Mouse (Mus musculus) kidney, embryonic 16.5 days (tissue): ENCODE results near the gene Cntnap2. TPM values are rescaled to one million over a fixed set of nuclear protein-coding genes. Genes with fewer than 3 reads are reported as not detected.

ENCODE experiments used
- ATAC-seq: fragments of 200-750 bp; cut with Nextera tagmentation; 2 replicates; pipeline ENCODE4 v1.8.0; 2017; ENCODE audit warnings: moderate TSS enrichment; ENCODE audit not compliant: low FRiP score, low TSS enrichment
- H3K27ac ChIP-seq: fragments of 300-500 bp; sonication (generic); 2 replicates; pipeline ENCODE4 v1.5.1; 2014; ENCODE audit warnings: low read length
- H3K27me3 ChIP-seq: fragments of 300-500 bp; sonication (generic); 2 replicates; pipeline ENCODE4 v1.6.1; 2014; ENCODE audit warnings: low read length, control low read depth, mixed read lengths; ENCODE audit not compliant: insufficient read depth
- H3K36me3 ChIP-seq: fragments of 300-500 bp; sonication (generic); 2 replicates; pipeline ENCODE4 v1.6.1; 2014; ENCODE audit warnings: low read length, control low read depth, mixed read lengths; ENCODE audit not compliant: insufficient read depth
- H3K4me1 ChIP-seq: fragments of 300-500 bp; sonication (generic); 2 replicates; pipeline ENCODE4 v1.6.1; 2014; ENCODE audit warnings: low read length, control low read depth, mixed read lengths; ENCODE audit not compliant: insufficient read depth
- H3K4me2 ChIP-seq: fragments of 300-500 bp; sonication (generic); replicated peaks from 2 replicates; pipeline ENCODE4 v1.6.1; 2014; ENCODE audit warnings: low read depth, low read length
- H3K4me3 ChIP-seq: fragments of 300-500 bp; sonication (generic); 2 replicates; pipeline ENCODE4 v1.5.1; 2014; ENCODE audit warnings: mild to moderate bottlenecking, low read length
- H3K9ac ChIP-seq: fragments of 300-500 bp; sonication (generic); replicated peaks from 2 replicates; pipeline ENCODE4 v1.6.1; 2014; ENCODE audit warnings: low read length
- H3K9me3 ChIP-seq: fragments of 300-500 bp; sonication (generic); 2 replicates; pipeline ENCODE4 v1.6.1; 2016; ENCODE audit warnings: low read length, control low read depth
- WGBS: fragments of 180-500 bp; shearing (Covaris S2); extraction: QIAGEN DNeasy Blood & Tissue Kit; methylation state at CpG from one replicate; pipeline ENCODE4 v1.1.7; 2014; 5-methylcytosine and 5-hydroxymethylcytosine counted together
- polyA plus RNA-seq: library from polyadenylated mRNA; unstranded; fragments of >200 nt; fragmentation: Nextera tagmentation; extraction: Ambion mirVana; gene quantifications from 2 replicates; pipeline ENCODE4 v1.2.1, GENCODE M21; 2015

Gene Cntnap2
- polyA plus RNA-seq, 1 experiment from 2014 or later = 2.2 TPM

GRCm38 (mm10) chr6:47314507-47315334, 2255.6 kb downstream of the Cntnap2 start:
- peak; percentile 23; the same call in 1 of the 2 replicates for ATAC-seq
- H3K4me2 ChIP-seq = peak overlapping the region; percentile 53
- H3K9me3 ChIP-seq = no peaks in the 10 kb centered on the region
- peak overlapping the region; percentile 50; the same call in 1 of the 2 replicates for H3K9ac ChIP-seq
- H3K4me3 ChIP-seq = peak overlapping the region; percentile 35
- 47% methylated on average over 15 of the region's 15 CpGs for WGBS
- no peaks in the 10 kb centered on the region for H3K27me3 ChIP-seq
- no peaks in the 10 kb centered on the region for H3K36me3 ChIP-seq
- no peak overlapping the region for H3K27ac ChIP-seq
- peaks cover 10% of the 10 kb centered on the region; the same call in 1 of the 2 replicates for H3K4me1 ChIP-seq

GRCm38 (mm10) chr6:47315454-47315853, 2256.3 kb downstream of the Cntnap2 start:
- no peak for ATAC-seq
- H3K27ac ChIP-seq = no peak overlapping the region
- no peak overlapping the region for H3K9ac ChIP-seq
- H3K27me3 ChIP-seq = no peaks in the 10 kb centered on the region
- H3K9me3 ChIP-seq = no peaks in the 10 kb centered on the region
- WGBS = 63% methylated on average over 2 of the region's 2 CpGs
- H3K4me3 ChIP-seq = no peak overlapping the region
- H3K4me2 ChIP-seq = no peak overlapping the region
- H3K4me1 ChIP-seq = peaks cover 14% of the 10 kb centered on the region; the same call in 1 of the 2 replicates
- H3K36me3 ChIP-seq = no peaks in the 10 kb centered on the region

GRCm38 (mm10) chr6:47317253-47317652, 2258.1 kb downstream of the Cntnap2 start:
- Histone ChIP-seq H3K27me3 (no peaks in the 10 kb centered on the region), H3K36me3 (no peaks in the 10 kb centered on the region), H3K9ac (no peak overlapping the region), H3K4me3 (no peak overlapping the region), H3K4me2 (no peak overlapping the region), H3K4me1 (peaks cover 14% of the 10 kb centered on the region; the same call in 1 of the 2 replicates), H3K9me3 (no peaks in the 10 kb centered on the region), H3K27ac (no peak overlapping the region)
- ATAC-seq = no peak

- no peak; the same call in 1 of the 2 replicates for ATAC-seq
- Histone ChIP-seq H3K36me3 (no peaks in the 10 kb centered on the region), H3K27me3 (no peaks in the 10 kb centered on the region), H3K9ac (no peak overlapping the region; the same call in 1 of the 2 replicates), H3K9me3 (no peaks in the 10 kb centered on the region), H3K4me2 (peak overlapping the region; percentile 5; the same call in 1 of the 2 replicates), H3K4me1 (peaks cover 14% of the 10 kb centered on the region; the same call in 1 of the 2 replicates), H3K4me3 (no peak overlapping the region), H3K27ac (no peak overlapping the region; the same call in 1 of the 2 replicates)
- WGBS = 11% methylated on average over 6 of the region's 6 CpGs
Measured at GRCm38 (mm10) chr6:47318705-47319104, 2259.5 kb downstream of the Cntnap2 start.

- peak overlapping the region; percentile 16; the same call in 1 of the 2 replicates for H3K4me3 ChIP-seq
- no peak overlapping the region for H3K27ac ChIP-seq
- no peaks in the 10 kb centered on the region for H3K36me3 ChIP-seq
- peaks cover 14% of the 10 kb centered on the region; the same call in 1 of the 2 replicates for H3K4me1 ChIP-seq
- H3K27me3 ChIP-seq = no peaks in the 10 kb centered on the region
- 0 out of 2 replicates have a peak overlapping the region, but pooled peaks have one; percentile 7 for H3K4me2 ChIP-seq
- H3K9me3 ChIP-seq = no peaks in the 10 kb centered on the region
- 20% methylated on average over 5 of the region's 5 CpGs for WGBS
- H3K9ac ChIP-seq = no peak overlapping the region
- no peak for ATAC-seq
Measured at GRCm38 (mm10) chr6:47319309-47319983, 2260.3 kb downstream of the Cntnap2 start.

GRCm38 (mm10) chr6:47323169-47323835, 2264.1 kb downstream of the Cntnap2 start:
- Histone ChIP-seq H3K27ac (no peak overlapping the region), H3K36me3 (no peaks in the 10 kb centered on the region), H3K4me2 (no peak overlapping the region), H3K27me3 (no peaks in the 10 kb centered on the region), H3K9ac (no peak overlapping the region), H3K9me3 (no peaks in the 10 kb centered on the region), H3K4me1 (peaks cover 8% of the 10 kb centered on the region; the same call in 1 of the 2 replicates), H3K4me3 (no peak overlapping the region)
- no peak for ATAC-seq
- WGBS = 37% methylated on average over 5 of the region's 5 CpGs

GRCm38 (mm10) chr6:47323886-47324285, 2264.7 kb downstream of the Cntnap2 start:
- Histone ChIP-seq H3K9ac (no peak overlapping the region), H3K9me3 (no peaks in the 10 kb centered on the region), H3K4me3 (no peak overlapping the region), H3K27ac (no peak overlapping the region), H3K36me3 (no peaks in the 10 kb centered on the region), H3K4me2 (no peak overlapping the region), H3K27me3 (no peaks in the 10 kb centered on the region), H3K4me1 (peaks cover 6% of the 10 kb centered on the region; the same call in 1 of the 2 replicates)
- WGBS = 16% methylated on average over 5 of the region's 5 CpGs
- ATAC-seq = no peak

GRCm38 (mm10) chr6:47328281-47328680, 2269.1 kb downstream of the Cntnap2 start:
- H3K4me2 ChIP-seq = no peak overlapping the region
- H3K4me1 ChIP-seq = no peaks in the 10 kb centered on the region; the same call in 1 of the 2 replicates
- no peak overlapping the region for H3K9ac ChIP-seq
- no peak overlapping the region for H3K4me3 ChIP-seq
- H3K9me3 ChIP-seq = no peaks in the 10 kb centered on the region
- H3K27me3 ChIP-seq = no peaks in the 10 kb centered on the region
- no peak overlapping the region for H3K27ac ChIP-seq
- H3K36me3 ChIP-seq = no peaks in the 10 kb centered on the region
- ATAC-seq = no peak
- 84% methylated on average over 3 of the region's 3 CpGs for WGBS

GRCm38 (mm10) chr6:47329212-47329611, 2270.1 kb downstream of the Cntnap2 start:
- no peaks in the 10 kb centered on the region for H3K4me1 ChIP-seq
- no peaks in the 10 kb centered on the region for H3K9me3 ChIP-seq
- no peak overlapping the region for H3K4me3 ChIP-seq
- H3K27ac ChIP-seq = no peak overlapping the region
- no peaks in the 10 kb centered on the region for H3K36me3 ChIP-seq
- no peak overlapping the region for H3K4me2 ChIP-seq
- H3K9ac ChIP-seq = no peak overlapping the region
- H3K27me3 ChIP-seq = no peaks in the 10 kb centered on the region
- ATAC-seq = peak; percentile 57; the same call in 1 of the 2 replicates
- 29% methylated on average over 4 of the region's 4 CpGs for WGBS
